16 mouse cellular contexts compared by ENCODE assay signal in genomic region chr7:3675228-3675548, GRCm38 (mm10). TPM values are rescaled to one million over a fixed set of nuclear protein-coding genes. Genes with fewer than 3 reads are reported as not detected.
DNase-seq lines count a peak whose midpoint lies in the region; ATAC-seq and TF ChIP-seq lines count a peak whose summit lies in the region.
"Had no signal": no experiment of that assay in that cellular context is flagged by ENCODE, and none has a peak within 500 bp of the region (broad histone marks: within the 10 kb centered on the region; RNA-seq: fewer than 3 reads in every experiment).

No protein-coding gene starts in this region.

- no peaks in the 10 kb centered on the region for H3K9me3 ChIP-seq in kidney, postnatal 0 days (replicated peaks; ENCODE audit: low read length)
- no peaks in the 10 kb centered on the region for H3K9me3 ChIP-seq in midbrain, embryonic 16.5 days (replicated peaks; ENCODE audit: control insufficient read depth, low read length, poor library complexity, severe bottlenecking)
- no peaks in the 10 kb centered on the region for H3K9me3 ChIP-seq in midbrain, embryonic 10.5 days (replicated peaks)
- H3K9me3 ChIP-seq in liver, embryonic 13.5 days (replicated peaks), result no peaks in the 10 kb centered on the region
- H3K9me3 ChIP-seq in neural tube, embryonic 15.5 days (replicated peaks), result no peaks in the 10 kb centered on the region
- H3K9me3 ChIP-seq: embryonic facial prominence, embryonic 13.5 days; forebrain, embryonic 15.5 days; heart, embryonic 12.5 days; hindbrain, embryonic 15.5 days; midbrain, embryonic 12.5 days had no signal

- H3K9ac ChIP-seq in kidney, postnatal 0 days (ENCODE audit: low read depth, low read length), result no peak overlapping the region
- no peak overlapping the region for H3K9ac ChIP-seq in midbrain, embryonic 16.5 days (ENCODE audit: low read depth, low read length)
- no peak overlapping the region for H3K9ac ChIP-seq in liver, embryonic 13.5 days
- no peak overlapping the region for H3K9ac ChIP-seq in neural tube, embryonic 15.5 days (replicated peaks)
- H3K9ac ChIP-seq: embryonic facial prominence, embryonic 13.5 days; forebrain, embryonic 15.5 days; heart, embryonic 12.5 days; hindbrain, embryonic 15.5 days; lung, embryonic 14.5 days; midbrain, embryonic 12.5 days had no signal

- no peak overlapping the region for H3K4me3 ChIP-seq in kidney, postnatal 0 days (replicated peaks; ENCODE audit: low read depth, low read length)
- H3K4me3 ChIP-seq in midbrain, embryonic 16.5 days (ENCODE audit: low read depth, low read length), result no peak overlapping the region
- H3K4me3 ChIP-seq in midbrain, embryonic 10.5 days, result no peak overlapping the region
- H3K4me3 ChIP-seq in liver, embryonic 13.5 days (replicated peaks), result no peak overlapping the region
- no peak overlapping the region for H3K4me3 ChIP-seq in neural tube, embryonic 15.5 days (replicated peaks)
- H3K4me3 ChIP-seq in layer of hippocampus, adult 2 months, result no peak overlapping the region
- H3K4me3 ChIP-seq: embryonic facial prominence, embryonic 13.5 days; erythroblast, embryonic 14.5 days; forebrain, embryonic 15.5 days; heart, embryonic 12.5 days; hindbrain, embryonic 15.5 days; left cerebral cortex, adult 2 months; midbrain, embryonic 12.5 days had no signal

- H3K4me2 ChIP-seq in kidney, postnatal 0 days (ENCODE audit: low read length), result no peak overlapping the region
- H3K4me2 ChIP-seq in midbrain, embryonic 16.5 days (ENCODE audit: low read length), result no peak overlapping the region
- H3K4me2 ChIP-seq in liver, embryonic 13.5 days, result no peak overlapping the region
- H3K4me2 ChIP-seq in neural tube, embryonic 15.5 days, result no peak overlapping the region
- H3K4me2 ChIP-seq: embryonic facial prominence, embryonic 13.5 days; forebrain, embryonic 15.5 days; heart, embryonic 12.5 days; hindbrain, embryonic 15.5 days; lung, embryonic 14.5 days; midbrain, embryonic 12.5 days had no signal

- H3K27ac ChIP-seq in kidney, postnatal 0 days, result no peak overlapping the region
- H3K27ac ChIP-seq in midbrain, embryonic 16.5 days (ENCODE audit: low read length), result no peak overlapping the region
- no peak overlapping the region for H3K27ac ChIP-seq in midbrain, embryonic 10.5 days (replicated peaks)
- H3K27ac ChIP-seq in liver, embryonic 13.5 days, result no peak overlapping the region
- no peak overlapping the region for H3K27ac ChIP-seq in neural tube, embryonic 15.5 days (replicated peaks)
- no peak overlapping the region for H3K27ac ChIP-seq in layer of hippocampus, adult 2 months
- H3K27ac ChIP-seq: embryonic facial prominence, embryonic 13.5 days; forebrain, embryonic 15.5 days; hindbrain, embryonic 15.5 days; left cerebral cortex, adult 2 months; midbrain, embryonic 12.5 days had no signal

- WGBS in kidney, postnatal 0 days, result 83% methylated on average over 3 of the region's 3 CpGs
- WGBS in midbrain, embryonic 16.5 days, result 86% methylated on average over 3 of the region's 3 CpGs
- 68% methylated on average over 3 of the region's 3 CpGs for WGBS in midbrain, embryonic 10.5 days
- WGBS in liver, embryonic 13.5 days (ENCODE audit: insufficient replicate concordance), result 53% methylated on average over 3 of the region's 3 CpGs
- 87% methylated on average over 3 of the region's 3 CpGs for WGBS in neural tube, embryonic 15.5 days

- no peak for DNase-seq in kidney, postnatal 0 days (ENCODE audit: low spot score)
- DNase-seq in kidney, adult 9 months, result no peak
- DNase-seq in midbrain, embryonic 10.5 days (ENCODE audit: low spot score), result no peak
- DNase-seq in liver, embryonic 13.5 days, result no peak
- DNase-seq in layer of hippocampus, adult 2 months (ENCODE audit: low spot score in 2 of 2), result no peak
- DNase-seq in cerebellum, postnatal 25 days, result no peak

- H3K36me3 ChIP-seq in kidney, postnatal 0 days (ENCODE audit: insufficient read depth, low read length), result 0 out of 2 replicates have a peak, but pooled peaks cover 1% of the 10 kb centered on the region
- 0 out of 2 replicates have a peak, but pooled peaks cover 7% of the 10 kb centered on the region for H3K36me3 ChIP-seq in midbrain, embryonic 16.5 days (ENCODE audit: control insufficient read depth, insufficient read depth, low read length)
- peaks cover 8% of the 10 kb centered on the region; the same call in 1 of the 2 replicates for H3K36me3 ChIP-seq in midbrain, embryonic 10.5 days
- 0 out of 2 replicates have a peak, but pooled peaks cover 7% of the 10 kb centered on the region for H3K36me3 ChIP-seq in liver, embryonic 13.5 days
- H3K36me3 ChIP-seq in neural tube, embryonic 15.5 days, result peaks cover 19% of the 10 kb centered on the region

- peak; percentile 10; the same call in 1 of the 2 replicates for ATAC-seq in kidney, postnatal 0 days (replicated peaks; ENCODE audit: low FRiP score, low read depth)
- peak; percentile 8; the same call in 1 of the 2 replicates for ATAC-seq in midbrain, embryonic 16.5 days
- peak; percentile 28; the same call in 1 of the 2 replicates for ATAC-seq in liver, embryonic 13.5 days (ENCODE audit: low read depth)
- ATAC-seq in neural tube, embryonic 15.5 days (ENCODE audit: low FRiP score), result peak; percentile 29; the same call in 1 of the 2 replicates

- H3K4me1 ChIP-seq in kidney, postnatal 0 days (replicated peaks; ENCODE audit: insufficient read depth, low read length), result no peaks in the 10 kb centered on the region
- H3K4me1 ChIP-seq in midbrain, embryonic 16.5 days (ENCODE audit: control insufficient read depth, insufficient read depth, low read length), result no peaks in the 10 kb centered on the region
- peaks cover 3% of the 10 kb centered on the region; the same call in 1 of the 2 replicates for H3K4me1 ChIP-seq in midbrain, embryonic 10.5 days
- no peaks in the 10 kb centered on the region for H3K4me1 ChIP-seq in liver, embryonic 13.5 days (replicated peaks)
- no peaks in the 10 kb centered on the region for H3K4me1 ChIP-seq in neural tube, embryonic 15.5 days
- H3K4me1 ChIP-seq: embryonic facial prominence, embryonic 13.5 days; forebrain, embryonic 15.5 days; heart, embryonic 12.5 days; hindbrain, embryonic 15.5 days; midbrain, embryonic 12.5 days had no signal

- no peaks in the 10 kb centered on the region for H3K27me3 ChIP-seq in kidney, postnatal 0 days (ENCODE audit: insufficient read depth, low read length)
- no peaks in the 10 kb centered on the region for H3K27me3 ChIP-seq in midbrain, embryonic 16.5 days (ENCODE audit: control insufficient read depth, insufficient read depth, low read depth, low read length)
- H3K27me3 ChIP-seq in midbrain, embryonic 10.5 days (ENCODE audit: low read depth, poor library complexity, severe bottlenecking), result no peaks in the 10 kb centered on the region
- H3K27me3 ChIP-seq in liver, embryonic 13.5 days, result no peaks in the 10 kb centered on the region
- H3K27me3 ChIP-seq in neural tube, embryonic 15.5 days (replicated peaks), result no peaks in the 10 kb centered on the region
- H3K27me3 ChIP-seq: embryonic facial prominence, embryonic 13.5 days; forebrain, embryonic 15.5 days; heart, embryonic 12.5 days; hindbrain, embryonic 15.5 days; midbrain, embryonic 12.5 days had no signal

- TF ChIP-seq CTCF in kidney, postnatal 0 days (IDR thresholded peaks at IDR 0.05; ENCODE audit: low read depth), result no peak
- TF ChIP-seq CTCF in layer of hippocampus, adult 2 months (conservative IDR thresholded peaks at IDR 0.05), result no peak

RNA-seq across cellular contexts. Expression of gene Tmc4, which starts 2.2 kb away (rescaled TPM):
- 27.9 and 28.1 TPM in 2 replicates for polyA plus RNA-seq in kidney, postnatal 0 days (2015; fragmentation: Nextera tagmentation; extraction: Ambion mirVana)
- polyA plus RNA-seq in midbrain, embryonic 16.5 days (2015; fragmentation: Nextera tagmentation; extraction: Ambion mirVana), result 4.5 and 4.9 TPM in 2 replicates
- polyA plus RNA-seq in midbrain, embryonic 10.5 days (2016; fragmentation: Nextera tagmentation; extraction: Ambion mirVana), result 3.1 TPM in 2 replicates
- 7.3 and 7.8 TPM in 2 replicates for polyA plus RNA-seq in liver, embryonic 13.5 days (2015; fragmentation: Nextera tagmentation; extraction: Ambion mirVana)
- polyA plus RNA-seq in neural tube, embryonic 15.5 days (2015; fragmentation: Nextera tagmentation; extraction: Ambion mirVana), result 5.6 and 17.2 TPM in 2 replicates
- total RNA-seq in layer of hippocampus, adult 2 months (2021), result 1 to 10 TPM; 4.3 to 9.7 TPM

RNA-seq across cellular contexts. Expression of gene Leng1, which starts 9.5 kb away (rescaled TPM):
- polyA plus RNA-seq in kidney, postnatal 0 days (2015; fragmentation: Nextera tagmentation; extraction: Ambion mirVana), result 17.5 and 18.5 TPM in 2 replicates
- polyA plus RNA-seq in midbrain, embryonic 16.5 days (2015; fragmentation: Nextera tagmentation; extraction: Ambion mirVana), result 12.6 and 13.2 TPM in 2 replicates
- 18.0 and 19.8 TPM in 2 replicates for polyA plus RNA-seq in midbrain, embryonic 10.5 days (2016; fragmentation: Nextera tagmentation; extraction: Ambion mirVana)
- polyA plus RNA-seq in liver, embryonic 13.5 days (2015; fragmentation: Nextera tagmentation; extraction: Ambion mirVana), result 7.2 and 8.6 TPM in 2 replicates
- polyA plus RNA-seq in neural tube, embryonic 15.5 days (2015; fragmentation: Nextera tagmentation; extraction: Ambion mirVana), result 15.3 and 16.3 TPM in 2 replicates
- 1 to 10 TPM; 5.3 to 5.6 TPM for total RNA-seq in layer of hippocampus, adult 2 months (2021)

RNA-seq across cellular contexts. Expression of gene Tsen34, which starts 17.5 kb away (rescaled TPM):
- polyA plus RNA-seq in kidney, postnatal 0 days (2015; fragmentation: Nextera tagmentation; extraction: Ambion mirVana), result 228 and 235 TPM in 2 replicates
- 262 and 285 TPM in 2 replicates for polyA plus RNA-seq in midbrain, embryonic 16.5 days (2015; fragmentation: Nextera tagmentation; extraction: Ambion mirVana)
- 251 and 266 TPM in 2 replicates for polyA plus RNA-seq in midbrain, embryonic 10.5 days (2016; fragmentation: Nextera tagmentation; extraction: Ambion mirVana)
- 41.7 and 43.6 TPM in 2 replicates for polyA plus RNA-seq in liver, embryonic 13.5 days (2015; fragmentation: Nextera tagmentation; extraction: Ambion mirVana)
- polyA plus RNA-seq in neural tube, embryonic 15.5 days (2015; fragmentation: Nextera tagmentation; extraction: Ambion mirVana), result 285 and 295 TPM in 2 replicates
- 10 to 100 TPM; 80.2 to 84.8 TPM for total RNA-seq in layer of hippocampus, adult 2 months (2021)

RNA-seq across cellular contexts. Expression of gene Mboat7, which starts 18.1 kb away (rescaled TPM):
- polyA plus RNA-seq in kidney, postnatal 0 days (2015; fragmentation: Nextera tagmentation; extraction: Ambion mirVana), result 55.2 and 60.0 TPM in 2 replicates
- polyA plus RNA-seq in midbrain, embryonic 16.5 days (2015; fragmentation: Nextera tagmentation; extraction: Ambion mirVana), result 102 and 118 TPM in 2 replicates
- polyA plus RNA-seq in midbrain, embryonic 10.5 days (2016; fragmentation: Nextera tagmentation; extraction: Ambion mirVana), result 30.6 and 32.5 TPM in 2 replicates
- 19.8 and 20.0 TPM in 2 replicates for polyA plus RNA-seq in liver, embryonic 13.5 days (2015; fragmentation: Nextera tagmentation; extraction: Ambion mirVana)
- 105 and 110 TPM in 2 replicates for polyA plus RNA-seq in neural tube, embryonic 15.5 days (2015; fragmentation: Nextera tagmentation; extraction: Ambion mirVana)
- total RNA-seq in layer of hippocampus, adult 2 months (2021), result 100 to 1,000 TPM; 160 to 170 TPM

RNA-seq across cellular contexts. Expression of gene Rps9, which starts 28.6 kb away (rescaled TPM):
- 1,586 and 1,624 TPM in 2 replicates for polyA plus RNA-seq in kidney, postnatal 0 days (2015; fragmentation: Nextera tagmentation; extraction: Ambion mirVana)
- polyA plus RNA-seq in midbrain, embryonic 16.5 days (2015; fragmentation: Nextera tagmentation; extraction: Ambion mirVana), result 646 and 689 TPM in 2 replicates
- 1,174 and 1,339 TPM in 2 replicates for polyA plus RNA-seq in midbrain, embryonic 10.5 days (2016; fragmentation: Nextera tagmentation; extraction: Ambion mirVana)
- 1,306 and 1,329 TPM in 2 replicates for polyA plus RNA-seq in liver, embryonic 13.5 days (2015; fragmentation: Nextera tagmentation; extraction: Ambion mirVana)
- 710 and 932 TPM in 2 replicates for polyA plus RNA-seq in neural tube, embryonic 15.5 days (2015; fragmentation: Nextera tagmentation; extraction: Ambion mirVana)
- 100 to 1,000 TPM; 387 to 404 TPM for total RNA-seq in layer of hippocampus, adult 2 months (2021)
